Mouse (Mus musculus): ENCODE measurements around the gene Lrrc56. TPM values are rescaled to one million over a fixed set of nuclear protein-coding genes. Genes with fewer than 3 reads are reported as not detected.

Gene Lrrc56
- polyA plus RNA-seq, 1 experiment = 15.8 TPM

- peak; percentile 68 for DNase-seq
- WGBS = 7% methylated on average over 22 of the region's 22 CpGs
- Histone ChIP-seq H3K4me3 (replicated peaks; ENCODE audit: extremely low read depth, low read depth, low read length) (peak overlapping the region; percentile 78), H3K4me1 (ENCODE audit: control insufficient read depth, insufficient read depth, low read length) (peaks cover 19% of the 10 kb centered on the region)
- peak; percentile 63; the same call in 1 of the 2 replicates for TF ChIP-seq POLR2A (IDR thresholded peaks at IDR 0.05; ENCODE audit: borderline replicate concordance, extremely low read depth, low read depth, low read length)
- TF ChIP-seq CTCF (IDR thresholded peaks at IDR 0.05; ENCODE audit: insufficient read depth, low read length) = no peak
These were observed 25.4 kb upstream of the Lrrc56 start for GRCm38 (mm10) chr7:141168518-141168953.

- peaks cover 19% of the 10 kb centered on the region for H3K4me1 ChIP-seq (ENCODE audit: control insufficient read depth, insufficient read depth, low read length)
- H3K4me3 ChIP-seq (replicated peaks; ENCODE audit: extremely low read depth, low read depth, low read length) = no peak overlapping the region
- 21% methylated on average over 1 of the region's 1 CpGs for WGBS
- peak; percentile 50 for DNase-seq
- TF ChIP-seq POLR2A (IDR thresholded peaks at IDR 0.05; ENCODE audit: borderline replicate concordance, extremely low read depth, low read depth, low read length) = no peak
- no peak for TF ChIP-seq CTCF (IDR thresholded peaks at IDR 0.05; ENCODE audit: insufficient read depth, low read length)
These were observed 24.7 kb upstream of the Lrrc56 start for GRCm38 (mm10) chr7:141169300-141169699.

GRCm38 (mm10) chr7:141169866-141170265 is 24.1 kb upstream of the Lrrc56 start:
- Histone ChIP-seq H3K4me1 (ENCODE audit: control insufficient read depth, insufficient read depth, low read length) (peaks cover 19% of the 10 kb centered on the region), H3K4me3 (replicated peaks; ENCODE audit: extremely low read depth, low read depth, low read length) (no peak overlapping the region)
- DNase-seq = no peak
- TF ChIP-seq CTCF (IDR thresholded peaks at IDR 0.05; ENCODE audit: insufficient read depth, low read length) = no peak
- TF ChIP-seq POLR2A (IDR thresholded peaks at IDR 0.05; ENCODE audit: borderline replicate concordance, extremely low read depth, low read depth, low read length) = no peak

GRCm38 (mm10) chr7:141172116-141173006 is 21.6 kb upstream of the Lrrc56 start, which contains the start of gene Rnh1:
Rnh1 (minus strand) TSS chr7:141172857.
- DNase-seq = peak; percentile 90
- Histone ChIP-seq H3K4me3 (replicated peaks; ENCODE audit: extremely low read depth, low read depth, low read length) (peak within 1 kb of the TSS; percentile 98), H3K4me1 (ENCODE audit: control insufficient read depth, insufficient read depth, low read length) (peaks cover 19% of the 10 kb centered on the region)
- WGBS = 2% methylated on average over 55 of the region's 55 CpGs
- TF ChIP-seq POLR2A (IDR thresholded peaks at IDR 0.05; ENCODE audit: borderline replicate concordance, extremely low read depth, low read depth, low read length) (peak; percentile 78; the same call in 1 of the 2 replicates), CTCF (IDR thresholded peaks at IDR 0.05; ENCODE audit: insufficient read depth, low read length) (no peak)

GRCm38 (mm10) chr7:141173323-141173850 is 20.6 kb upstream of the Lrrc56 start:
- WGBS = 62% methylated on average over 5 of the region's 5 CpGs
- DNase-seq = no peak
- Histone ChIP-seq H3K4me3 (replicated peaks; ENCODE audit: extremely low read depth, low read depth, low read length) (no peak overlapping the region), H3K4me1 (ENCODE audit: control insufficient read depth, insufficient read depth, low read length) (peaks cover 13% of the 10 kb centered on the region)
- TF ChIP-seq POLR2A (IDR thresholded peaks at IDR 0.05; ENCODE audit: borderline replicate concordance, extremely low read depth, low read depth, low read length) (no peak), CTCF (IDR thresholded peaks at IDR 0.05; ENCODE audit: insufficient read depth, low read length) (no peak)

GRCm38 (mm10) chr7:141175068-141175467 is 18.9 kb upstream of the Lrrc56 start:
- 81% methylated on average over 4 of the region's 4 CpGs for WGBS
- no peak for DNase-seq
- H3K4me3 ChIP-seq (replicated peaks; ENCODE audit: extremely low read depth, low read depth, low read length) = no peak overlapping the region
- H3K4me1 ChIP-seq (ENCODE audit: control insufficient read depth, insufficient read depth, low read length) = peaks cover 5% of the 10 kb centered on the region; the same call in 1 of the 2 replicates
- TF ChIP-seq CTCF (IDR thresholded peaks at IDR 0.05; ENCODE audit: insufficient read depth, low read length) (no peak), POLR2A (IDR thresholded peaks at IDR 0.05; ENCODE audit: borderline replicate concordance, extremely low read depth, low read depth, low read length) (no peak)

GRCm38 (mm10) chr7:141176173-141176572 is 17.8 kb upstream of the Lrrc56 start:
- WGBS = 2% methylated on average over 8 of the region's 8 CpGs
- TF ChIP-seq CTCF (IDR thresholded peaks at IDR 0.05; ENCODE audit: insufficient read depth, low read length) (peak; percentile 99), POLR2A (IDR thresholded peaks at IDR 0.05; ENCODE audit: borderline replicate concordance, extremely low read depth, low read depth, low read length) (no peak)
- DNase-seq = peak; percentile 77

GRCm38 (mm10) chr7:141188194-141188593 is 5.8 kb upstream of the Lrrc56 start:
- TF ChIP-seq CTCF (IDR thresholded peaks at IDR 0.05; ENCODE audit: insufficient read depth, low read length) (no peak), POLR2A (IDR thresholded peaks at IDR 0.05; ENCODE audit: borderline replicate concordance, extremely low read depth, low read depth, low read length) (no peak)
- H3K4me3 ChIP-seq (replicated peaks; ENCODE audit: extremely low read depth, low read depth, low read length) = no peak overlapping the region
- 72% methylated on average over 3 of the region's 3 CpGs for whole genome bisulfite sequencing
- peaks cover 10% of the 10 kb centered on the region for H3K4me1 ChIP-seq (ENCODE audit: control insufficient read depth, insufficient read depth, low read length)
- no peak for DNase-seq

More at GRCm38 (mm10) chr7:141176173-141176572, 17.8 kb upstream of the Lrrc56 start:
- no peak overlapping the region for H3K4me3 ChIP-seq (replicated peaks; ENCODE audit: extremely low read depth, low read depth, low read length)
- peaks cover 3% of the 10 kb centered on the region; the same call in 1 of the 2 replicates for H3K4me1 ChIP-seq (ENCODE audit: control insufficient read depth, insufficient read depth, low read length)

GRCm38 (mm10) chr7:141188733-141189132 is 5.2 kb upstream of the Lrrc56 start:
- DNase-seq = no peak
- 87% methylated on average over 3 of the region's 3 CpGs for WGBS
- Histone ChIP-seq H3K4me3 (replicated peaks; ENCODE audit: extremely low read depth, low read depth, low read length) (no peak overlapping the region), H3K4me1 (ENCODE audit: control insufficient read depth, insufficient read depth, low read length) (peaks cover 10% of the 10 kb centered on the region)
- TF ChIP-seq POLR2A (IDR thresholded peaks at IDR 0.05; ENCODE audit: borderline replicate concordance, extremely low read depth, low read depth, low read length) (no peak), CTCF (IDR thresholded peaks at IDR 0.05; ENCODE audit: insufficient read depth, low read length) (no peak)

All from lung, adult 2 months (tissue).